Mouse (Mus musculus) forebrain, embryonic 16.5 days (tissue): Measurements from ENCODE around the gene Lingo2. TPM values are rescaled to one million over a fixed set of nuclear protein-coding genes. Genes with fewer than 3 reads are reported as not detected.

Experiments
- ATAC-seq: fragments of 200-750 bp; cut with Nextera tagmentation; 2 replicates; pipeline ENCODE4 v1.8.0; 2017; ENCODE audit warnings: mild to moderate bottlenecking, moderate library complexity
- H3K27ac ChIP-seq: fragments of 300-500 bp; sonication (generic); 2 replicates; pipeline ENCODE4 v1.5.1; 2014; ENCODE audit warnings: low read length, control low read depth
- H3K27me3 ChIP-seq: fragments of 300-500 bp; sonication (generic); replicated peaks from 2 replicates; pipeline ENCODE4 v1.6.1; 2014; ENCODE audit warnings: low read length; ENCODE audit not compliant: control insufficient read depth, insufficient read depth
- H3K36me3 ChIP-seq: fragments of 300-500 bp; sonication (generic); 2 replicates; pipeline ENCODE4 v1.6.1; 2014; ENCODE audit not compliant: control insufficient read depth, insufficient read depth
- H3K4me1 ChIP-seq: fragments of 300-500 bp; sonication (generic); replicated peaks from 2 replicates; pipeline ENCODE4 v1.6.1; 2014; ENCODE audit warnings: low read length; ENCODE audit not compliant: control insufficient read depth, insufficient read depth
- H3K4me2 ChIP-seq: fragments of 300-500 bp; sonication (generic); 2 replicates; pipeline ENCODE4 v1.6.1; 2014; ENCODE audit warnings: mild to moderate bottlenecking, low read length, control low read depth
- H3K4me3 ChIP-seq: fragments of 300-500 bp; sonication (generic); replicated peaks from 2 replicates; pipeline ENCODE4 v1.5.1; 2014; ENCODE audit warnings: mild to moderate bottlenecking, low read length, control low read depth
- H3K9ac ChIP-seq: fragments of 300-500 bp; sonication (generic); replicated peaks from 2 replicates; pipeline ENCODE4 v1.6.1; 2014; ENCODE audit warnings: low read depth, low read length, control low read depth
- H3K9me3 ChIP-seq: fragments of 300-500 bp; sonication (generic); 2 replicates; pipeline ENCODE4 v1.6.1; 2016; ENCODE audit warnings: low read length; ENCODE audit not compliant: control insufficient read depth
- whole genome bisulfite sequencing: fragments of 180-500 bp; shearing (Covaris S2); extraction: QIAGEN DNeasy Blood & Tissue Kit; methylation state at CpG from one replicate; pipeline ENCODE4 v1.1.7; 2014; 5-methylcytosine and 5-hydroxymethylcytosine counted together
- polyA plus RNA-seq: library from polyadenylated mRNA; unstranded; fragments of >200 nt; fragmentation: Nextera tagmentation; extraction: Ambion mirVana; gene quantifications from 2 replicates; pipeline ENCODE4 v1.2.1, GENCODE M21; 2015

Gene Lingo2
- polyA plus RNA-seq, 1 experiment from 2014 or later, result 43.2 TPM

- Histone ChIP-seq H3K27me3 (no peaks in the 10 kb centered on the region), H3K4me2 (no peak overlapping the region), H3K4me1 (no peaks in the 10 kb centered on the region), H3K4me3 (no peak overlapping the region), H3K9ac (no peak overlapping the region), H3K36me3 (no peaks in the 10 kb centered on the region), H3K9me3 (peaks cover 5% of the 10 kb centered on the region; the same call in 1 of the 2 replicates), H3K27ac (no peak overlapping the region)
- no peak for ATAC-seq
Observed at GRCm38 (mm10) chr4:36824982-36825381, 126.6 kb downstream of the Lingo2 start.

GRCm38 (mm10) chr4:36821914-36822313 is 129.6 kb downstream of the Lingo2 start:
- no peaks in the 10 kb centered on the region for H3K27me3 ChIP-seq

GRCm38 (mm10) chr4:36775088-36775487 is 176.5 kb downstream of the Lingo2 start:
- Histone ChIP-seq H3K4me2 (no peak overlapping the region), H3K4me3 (no peak overlapping the region), H3K9ac (no peak overlapping the region), H3K36me3 (no peaks in the 10 kb centered on the region), H3K9me3 (no peaks in the 10 kb centered on the region), H3K27me3 (no peaks in the 10 kb centered on the region), H3K27ac (no peak overlapping the region), H3K4me1 (no peaks in the 10 kb centered on the region)
- WGBS, result 95% methylated on average over 4 of the region's 4 CpGs
- no peak for ATAC-seq

More at GRCm38 (mm10) chr4:36821914-36822313, 129.6 kb downstream of the Lingo2 start:
- Histone ChIP-seq H3K9me3 (no peaks in the 10 kb centered on the region), H3K4me1 (no peaks in the 10 kb centered on the region), H3K9ac (no peak overlapping the region), H3K36me3 (no peaks in the 10 kb centered on the region), H3K27ac (no peak overlapping the region), H3K4me2 (no peak overlapping the region), H3K4me3 (no peak overlapping the region)
- ATAC-seq, result no peak

GRCm38 (mm10) chr4:36730691-36731090 is 220.9 kb downstream of the Lingo2 start:
- H3K27ac ChIP-seq, result no peak overlapping the region
- no peak overlapping the region for H3K4me3 ChIP-seq
- no peaks in the 10 kb centered on the region for H3K9me3 ChIP-seq
- H3K36me3 ChIP-seq, result no peaks in the 10 kb centered on the region
- no peak overlapping the region for H3K4me2 ChIP-seq
- 57% methylated on average over 2 of the region's 2 CpGs for WGBS
- no peaks in the 10 kb centered on the region for H3K27me3 ChIP-seq
- no peak overlapping the region for H3K9ac ChIP-seq
- ATAC-seq, result no peak
- no peaks in the 10 kb centered on the region for H3K4me1 ChIP-seq

- 54% methylated on average over 1 of the region's 1 CpGs for whole genome bisulfite sequencing
Observed at GRCm38 (mm10) chr4:36716411-36716810, 235.1 kb downstream of the Lingo2 start.

GRCm38 (mm10) chr4:36698888-36699287 is 252.7 kb downstream of the Lingo2 start:
- 86% methylated on average over 3 of the region's 3 CpGs for WGBS
- Histone ChIP-seq H3K27me3 (no peaks in the 10 kb centered on the region), H3K9ac (no peak overlapping the region), H3K4me1 (no peaks in the 10 kb centered on the region), H3K9me3 (no peaks in the 10 kb centered on the region), H3K27ac (no peak overlapping the region), H3K4me3 (no peak overlapping the region), H3K36me3 (no peaks in the 10 kb centered on the region), H3K4me2 (no peak overlapping the region)
- no peak for ATAC-seq

More at GRCm38 (mm10) chr4:36716411-36716810, 235.1 kb downstream of the Lingo2 start:
- Histone ChIP-seq H3K27ac (no peak overlapping the region), H3K4me2 (no peak overlapping the region), H3K36me3 (no peaks in the 10 kb centered on the region), H3K4me1 (no peaks in the 10 kb centered on the region), H3K27me3 (no peaks in the 10 kb centered on the region), H3K4me3 (no peak overlapping the region), H3K9me3 (no peaks in the 10 kb centered on the region), H3K9ac (no peak overlapping the region)
- no peak for ATAC-seq

GRCm38 (mm10) chr4:36696810-36697209 is 254.7 kb downstream of the Lingo2 start:
- ATAC-seq, result peak; percentile 77
- H3K9ac ChIP-seq, result no peak overlapping the region
- H3K4me2 ChIP-seq, result no peak overlapping the region
- no peaks in the 10 kb centered on the region for H3K9me3 ChIP-seq
- no peak overlapping the region for H3K4me3 ChIP-seq
- no peak overlapping the region for H3K27ac ChIP-seq
- H3K36me3 ChIP-seq, result no peaks in the 10 kb centered on the region
- H3K27me3 ChIP-seq, result no peaks in the 10 kb centered on the region
- WGBS, result 80% methylated on average over 2 of the region's 2 CpGs
- no peaks in the 10 kb centered on the region for H3K4me1 ChIP-seq

- Histone ChIP-seq H3K27ac (no peak overlapping the region), H3K4me2 (no peak overlapping the region), H3K4me1 (no peaks in the 10 kb centered on the region), H3K36me3 (no peaks in the 10 kb centered on the region), H3K9me3 (no peaks in the 10 kb centered on the region), H3K27me3 (no peaks in the 10 kb centered on the region), H3K4me3 (no peak overlapping the region), H3K9ac (no peak overlapping the region)
- no peak for ATAC-seq
- WGBS, result 39% methylated on average over 2 of the region's 2 CpGs
Observed at GRCm38 (mm10) chr4:36659920-36660319, 291.6 kb downstream of the Lingo2 start.

GRCm38 (mm10) chr4:36647753-36648152 is 303.8 kb downstream of the Lingo2 start:
- H3K9me3 ChIP-seq, result no peaks in the 10 kb centered on the region

GRCm38 (mm10) chr4:36635666-36636065 is 315.9 kb downstream of the Lingo2 start:
- no peak overlapping the region for H3K4me2 ChIP-seq
- H3K36me3 ChIP-seq, result no peaks in the 10 kb centered on the region
- WGBS, result 60% methylated on average over 2 of the region's 2 CpGs
- no peaks in the 10 kb centered on the region for H3K9me3 ChIP-seq
- no peak overlapping the region for H3K4me3 ChIP-seq
- H3K9ac ChIP-seq, result no peak overlapping the region
- no peaks in the 10 kb centered on the region for H3K27me3 ChIP-seq
- H3K27ac ChIP-seq, result no peak overlapping the region
- ATAC-seq, result 0 out of 2 replicates have a peak, but pooled peaks have one; percentile 38
- no peaks in the 10 kb centered on the region for H3K4me1 ChIP-seq

More at GRCm38 (mm10) chr4:36647753-36648152, 303.8 kb downstream of the Lingo2 start:
- H3K36me3 ChIP-seq, result no peaks in the 10 kb centered on the region
- ATAC-seq, result no peak
- no peak overlapping the region for H3K4me3 ChIP-seq
- H3K27me3 ChIP-seq, result no peaks in the 10 kb centered on the region
- H3K4me2 ChIP-seq, result no peak overlapping the region
- H3K9ac ChIP-seq, result no peak overlapping the region
- H3K27ac ChIP-seq, result no peak overlapping the region
- H3K4me1 ChIP-seq, result no peaks in the 10 kb centered on the region
